9 mouse cellular contexts compared by ENCODE assay signal in the genomic region with DNA sequence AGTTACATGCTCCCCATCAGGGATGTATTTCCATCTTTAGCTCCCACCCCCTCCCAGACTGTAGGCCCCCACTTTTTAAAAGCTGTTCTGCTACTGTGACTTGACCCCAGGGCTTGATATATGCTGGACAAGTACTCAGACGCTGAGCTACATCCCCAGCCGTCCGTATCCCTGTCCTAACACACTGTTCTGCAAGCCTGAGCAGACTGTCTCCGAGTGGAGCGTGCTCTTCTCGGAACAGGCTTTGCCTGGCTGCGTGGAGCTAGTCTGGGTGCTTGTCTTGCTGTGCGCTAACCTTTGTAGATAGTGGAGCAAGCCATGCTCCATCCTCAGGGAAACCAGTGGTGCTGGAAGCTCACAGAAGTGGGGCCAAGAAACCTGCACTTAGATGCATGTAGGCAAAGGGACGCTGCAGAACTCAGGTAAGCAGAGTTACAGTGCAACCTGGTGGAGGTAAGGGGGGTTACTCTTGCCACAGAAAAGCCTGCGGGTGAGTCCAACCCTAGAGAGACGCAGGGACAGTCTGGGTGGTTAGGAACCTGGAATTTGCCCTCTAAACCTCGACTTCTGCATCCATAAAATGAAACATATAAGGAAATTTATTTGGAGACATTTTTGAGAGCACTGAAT.
A peak's percentile ranks its signal among the peaks of the same experiment; 100 is the strongest.
DNase-seq lines count a peak whose midpoint lies in the region; ATAC-seq lines count a peak whose summit lies in the region.
"Had no signal": no experiment of that assay in that cellular context is flagged by ENCODE, and none has a peak within 500 bp of the region (broad histone marks: within the 10 kb centered on the region; RNA-seq: fewer than 3 reads in every experiment).

No protein-coding gene starts in this region.

- no peaks in the 10 kb centered on the region for H3K9me3 ChIP-seq in kidney, embryonic 16.5 days (ENCODE audit: low read length)
- no peaks in the 10 kb centered on the region for H3K9me3 ChIP-seq in stomach, embryonic 15.5 days
- H3K9me3 ChIP-seq: heart, embryonic 15.5 days had no signal

- no peaks in the 10 kb centered on the region for H3K27me3 ChIP-seq in kidney, embryonic 16.5 days (ENCODE audit: insufficient read depth, low read length)
- no peaks in the 10 kb centered on the region for H3K27me3 ChIP-seq in stomach, embryonic 15.5 days (replicated peaks)
- H3K27me3 ChIP-seq: heart, embryonic 15.5 days had no signal

- H3K4me3 ChIP-seq in kidney, embryonic 16.5 days (ENCODE audit: low read length) = no peak overlapping the region
- H3K4me3 ChIP-seq in stomach, embryonic 15.5 days (replicated peaks) = no peak overlapping the region
- H3K4me3 ChIP-seq: heart, embryonic 15.5 days had no signal

- H3K4me1 ChIP-seq in kidney, embryonic 16.5 days (ENCODE audit: insufficient read depth, low read length) = peaks cover 36% of the 10 kb centered on the region
- peaks cover 7% of the 10 kb centered on the region; the same call in 1 of the 2 replicates for H3K4me1 ChIP-seq in stomach, embryonic 15.5 days

- peak; percentile 13 for DNase-seq in CD4-positive, CD25-positive, alpha-beta regulatory T cell, adult 2 months (ENCODE audit: low read depth, low spot score)
- DNase-seq in retina, postnatal 1 day = peak; percentile 47
- DNase-seq in retina, embryonic 14.5 days (ENCODE audit: low spot score) = no peak
- no peak for DNase-seq in MN1 (ENCODE audit: low spot score)

- ATAC-seq in CD4-positive, CD25-positive, alpha-beta regulatory T cell, adult 4 months = no peak
- ATAC-seq in kidney, embryonic 16.5 days (ENCODE audit: low FRiP score, low TSS enrichment) = peak; percentile 53
- peak; percentile 69; the same call in 1 of the 2 replicates for ATAC-seq in stomach, embryonic 15.5 days (ENCODE audit: insufficient read depth, low FRiP score, low read depth)
- ATAC-seq in megakaryocyte progenitor cell, adult 5-6 weeks (replicated peaks; ENCODE audit: poor library complexity) = no peak

- H3K4me2 ChIP-seq in kidney, embryonic 16.5 days (replicated peaks; ENCODE audit: low read depth, low read length) = no peak overlapping the region
- no peak overlapping the region for H3K4me2 ChIP-seq in stomach, embryonic 15.5 days
- H3K4me2 ChIP-seq: heart, embryonic 15.5 days had no signal

- 42% methylated on average over 12 of the region's 12 CpGs for WGBS in kidney, embryonic 16.5 days
- 54% methylated on average over 12 of the region's 12 CpGs for WGBS in stomach, embryonic 15.5 days

- H3K9ac ChIP-seq in kidney, embryonic 16.5 days (replicated peaks; ENCODE audit: low read length) = no peak overlapping the region
- H3K9ac ChIP-seq in stomach, embryonic 15.5 days = no peak overlapping the region
- H3K9ac ChIP-seq: heart, embryonic 15.5 days had no signal

- H3K36me3 ChIP-seq in kidney, embryonic 16.5 days (ENCODE audit: insufficient read depth, low read length) = no peaks in the 10 kb centered on the region
- no peaks in the 10 kb centered on the region for H3K36me3 ChIP-seq in stomach, embryonic 15.5 days
- H3K36me3 ChIP-seq: heart, embryonic 15.5 days had no signal

- no peak overlapping the region for H3K27ac ChIP-seq in kidney, embryonic 16.5 days (ENCODE audit: low read length)
- H3K27ac ChIP-seq in stomach, embryonic 15.5 days = no peak overlapping the region
- H3K27ac ChIP-seq: heart, embryonic 15.5 days had no signal

Comparison
In these comparisons a context has a peak if more than half of its experiments do, and no peak if none do; other contexts are left out.
1. DNase-seq: peak in CD4-positive, CD25-positive, alpha-beta regulatory T cell, adult 2 months (single experiment) and retina, postnatal 1 day (single experiment); none in retina, embryonic 14.5 days (single experiment) and MN1 (single experiment).
2. ATAC-seq: peak in kidney, embryonic 16.5 days (single experiment) and stomach, embryonic 15.5 days (single experiment); none in CD4-positive, CD25-positive, alpha-beta regulatory T cell, adult 4 months (single experiment) and megakaryocyte progenitor cell, adult 5-6 weeks (single experiment).